Mouse (Mus musculus) liver, adult 2 months (tissue): Measurements from ENCODE around the gene Gxylt2.

ENCODE experiments used
- CTCF ChIP-seq: fragments of 200-500 bp; IDR thresholded peaks from 2 replicates; pipeline ENCODE4 v1.5.1; 2011; ENCODE audit warnings: low read depth, low read length, control low read depth
- POLR2A ChIP-seq: fragments of 200-500 bp; IDR thresholded peaks from 2 replicates; pipeline ENCODE4 v1.6.1; 2011; ENCODE audit warnings: low read length, control low read depth; ENCODE audit not compliant: insufficient read depth; ENCODE audit errors: extremely low read depth

GRCm38 (mm10) chr6:100823356-100823755 is 118.8 kb downstream of the Gxylt2 start:
- TF ChIP-seq CTCF (no peak), POLR2A (no peak)
